Mouse (Mus musculus): ENCODE results near the gene Slc13a1. TPM values are rescaled to one million over a fixed set of nuclear protein-coding genes. Genes with fewer than 3 reads are reported as not detected.
A peak's percentile ranks its signal among the peaks of the same experiment; 100 is the strongest.

Slc13a1 gene
- polyA plus RNA-seq, 1 experiment from 2014 or later: 0.28 TPM

GRCm38 (mm10) chr6:24172736-24173135, 4.8 kb upstream of the Slc13a1 start:
- H3K9ac ChIP-seq (ENCODE audit: low read length): no peak overlapping the region
- WGBS: 55% methylated on average over 2 of the region's 2 CpGs
- H3K36me3 ChIP-seq (ENCODE audit: control insufficient read depth, insufficient read depth, low read length): no peaks in the 10 kb centered on the region
- H3K27me3 ChIP-seq (ENCODE audit: control insufficient read depth, insufficient read depth, low read length): no peaks in the 10 kb centered on the region
- no peak for ATAC-seq (ENCODE audit: insufficient read depth, low FRiP score)
- no peak overlapping the region for H3K27ac ChIP-seq (ENCODE audit: low read length)
- no peak overlapping the region for H3K4me3 ChIP-seq (replicated peaks; ENCODE audit: low read length)
- H3K9me3 ChIP-seq (replicated peaks; ENCODE audit: control insufficient read depth, low read length): no peaks in the 10 kb centered on the region
- no peaks in the 10 kb centered on the region for H3K4me1 ChIP-seq (ENCODE audit: control insufficient read depth, insufficient read depth, low read length)
- H3K4me2 ChIP-seq (ENCODE audit: low read depth, low read length): no peak overlapping the region

GRCm38 (mm10) chr6:24166772-24167171, 1.1 kb downstream of the Slc13a1 start:
- 73% methylated on average over 6 of the region's 6 CpGs for WGBS
- ATAC-seq (ENCODE audit: insufficient read depth, low FRiP score): no peak
- Histone ChIP-seq H3K4me3 (replicated peaks; ENCODE audit: low read length) (no peak overlapping the region), H3K27ac (ENCODE audit: low read length) (no peak overlapping the region), H3K4me2 (ENCODE audit: low read depth, low read length) (no peak overlapping the region), H3K9ac (ENCODE audit: low read length) (no peak overlapping the region), H3K36me3 (ENCODE audit: control insufficient read depth, insufficient read depth, low read length) (no peaks in the 10 kb centered on the region), H3K9me3 (replicated peaks; ENCODE audit: control insufficient read depth, low read length) (no peaks in the 10 kb centered on the region), H3K27me3 (ENCODE audit: control insufficient read depth, insufficient read depth, low read length) (no peaks in the 10 kb centered on the region), H3K4me1 (ENCODE audit: control insufficient read depth, insufficient read depth, low read length) (no peaks in the 10 kb centered on the region)

GRCm38 (mm10) chr6:24165249-24165648, 2.6 kb downstream of the Slc13a1 start:
- Histone ChIP-seq H3K27ac (ENCODE audit: low read length) (no peak overlapping the region), H3K9ac (ENCODE audit: low read length) (no peak overlapping the region), H3K9me3 (replicated peaks; ENCODE audit: control insufficient read depth, low read length) (no peaks in the 10 kb centered on the region), H3K4me2 (ENCODE audit: low read depth, low read length) (no peak overlapping the region), H3K36me3 (ENCODE audit: control insufficient read depth, insufficient read depth, low read length) (no peaks in the 10 kb centered on the region), H3K4me3 (replicated peaks; ENCODE audit: low read length) (no peak overlapping the region), H3K27me3 (ENCODE audit: control insufficient read depth, insufficient read depth, low read length) (no peaks in the 10 kb centered on the region), H3K4me1 (ENCODE audit: control insufficient read depth, insufficient read depth, low read length) (no peaks in the 10 kb centered on the region)
- ATAC-seq (ENCODE audit: insufficient read depth, low FRiP score): peak; percentile 33; the same call in 1 of the 2 replicates
- WGBS: 38% methylated on average over 3 of the region's 3 CpGs

- Histone ChIP-seq H3K27me3 (ENCODE audit: control insufficient read depth, insufficient read depth, low read length) (no peaks in the 10 kb centered on the region), H3K4me2 (ENCODE audit: low read depth, low read length) (no peak overlapping the region), H3K4me1 (ENCODE audit: control insufficient read depth, insufficient read depth, low read length) (no peaks in the 10 kb centered on the region), H3K9ac (ENCODE audit: low read length) (no peak overlapping the region), H3K9me3 (replicated peaks; ENCODE audit: control insufficient read depth, low read length) (no peaks in the 10 kb centered on the region), H3K4me3 (replicated peaks; ENCODE audit: low read length) (no peak overlapping the region), H3K27ac (ENCODE audit: low read length) (no peak overlapping the region), H3K36me3 (ENCODE audit: control insufficient read depth, insufficient read depth, low read length) (no peaks in the 10 kb centered on the region)
- no peak for ATAC-seq (ENCODE audit: insufficient read depth, low FRiP score)
- WGBS: 73% methylated on average over 1 of the region's 1 CpGs
Observed at GRCm38 (mm10) chr6:24159795-24160194, 8.1 kb downstream of the Slc13a1 start.

GRCm38 (mm10) chr6:24154901-24155300, 13.0 kb downstream of the Slc13a1 start:
- Histone ChIP-seq H3K27me3 (ENCODE audit: control insufficient read depth, insufficient read depth, low read length) (no peaks in the 10 kb centered on the region), H3K27ac (ENCODE audit: low read length) (no peak overlapping the region), H3K4me3 (replicated peaks; ENCODE audit: low read length) (no peak overlapping the region), H3K9me3 (replicated peaks; ENCODE audit: control insufficient read depth, low read length) (no peaks in the 10 kb centered on the region), H3K4me2 (ENCODE audit: low read depth, low read length) (no peak overlapping the region), H3K36me3 (ENCODE audit: control insufficient read depth, insufficient read depth, low read length) (no peaks in the 10 kb centered on the region), H3K9ac (ENCODE audit: low read length) (no peak overlapping the region), H3K4me1 (ENCODE audit: control insufficient read depth, insufficient read depth, low read length) (no peaks in the 10 kb centered on the region)
- WGBS: 66% methylated on average over 4 of the region's 4 CpGs
- ATAC-seq (ENCODE audit: insufficient read depth, low FRiP score): no peak

- Histone ChIP-seq H3K4me2 (ENCODE audit: low read depth, low read length) (no peak overlapping the region), H3K27me3 (ENCODE audit: control insufficient read depth, insufficient read depth, low read length) (no peaks in the 10 kb centered on the region), H3K9ac (ENCODE audit: low read length) (no peak overlapping the region), H3K4me1 (ENCODE audit: control insufficient read depth, insufficient read depth, low read length) (no peaks in the 10 kb centered on the region), H3K27ac (ENCODE audit: low read length) (no peak overlapping the region), H3K4me3 (replicated peaks; ENCODE audit: low read length) (no peak overlapping the region), H3K9me3 (replicated peaks; ENCODE audit: control insufficient read depth, low read length) (no peaks in the 10 kb centered on the region), H3K36me3 (ENCODE audit: control insufficient read depth, insufficient read depth, low read length) (no peaks in the 10 kb centered on the region)
- no peak for ATAC-seq (ENCODE audit: insufficient read depth, low FRiP score)
- WGBS: 91% methylated on average over 4 of the region's 4 CpGs
Observed at GRCm38 (mm10) chr6:24132951-24133350, 34.9 kb downstream of the Slc13a1 start.

- no peaks in the 10 kb centered on the region for H3K9me3 ChIP-seq (replicated peaks; ENCODE audit: control insufficient read depth, low read length)
- H3K36me3 ChIP-seq (ENCODE audit: control insufficient read depth, insufficient read depth, low read length): no peaks in the 10 kb centered on the region
- H3K4me1 ChIP-seq (ENCODE audit: control insufficient read depth, insufficient read depth, low read length): no peaks in the 10 kb centered on the region
- no peak overlapping the region for H3K9ac ChIP-seq (ENCODE audit: low read length)
- no peaks in the 10 kb centered on the region for H3K27me3 ChIP-seq (ENCODE audit: control insufficient read depth, insufficient read depth, low read length)
- no peak overlapping the region for H3K4me3 ChIP-seq (replicated peaks; ENCODE audit: low read length)
- no peak for ATAC-seq (ENCODE audit: insufficient read depth, low FRiP score)
- no peak overlapping the region for H3K4me2 ChIP-seq (ENCODE audit: low read depth, low read length)
- no peak overlapping the region for H3K27ac ChIP-seq (ENCODE audit: low read length)
Observed at GRCm38 (mm10) chr6:24122632-24123031, 45.3 kb downstream of the Slc13a1 start.

- no peak for ATAC-seq (ENCODE audit: insufficient read depth, low FRiP score)
- Histone ChIP-seq H3K9ac (ENCODE audit: low read length) (no peak overlapping the region), H3K4me1 (ENCODE audit: control insufficient read depth, insufficient read depth, low read length) (no peaks in the 10 kb centered on the region), H3K9me3 (replicated peaks; ENCODE audit: control insufficient read depth, low read length) (no peaks in the 10 kb centered on the region), H3K27ac (ENCODE audit: low read length) (no peak overlapping the region), H3K4me3 (replicated peaks; ENCODE audit: low read length) (no peak overlapping the region), H3K36me3 (ENCODE audit: control insufficient read depth, insufficient read depth, low read length) (no peaks in the 10 kb centered on the region), H3K27me3 (ENCODE audit: control insufficient read depth, insufficient read depth, low read length) (no peaks in the 10 kb centered on the region), H3K4me2 (ENCODE audit: low read depth, low read length) (no peak overlapping the region)
- WGBS: 94% methylated on average over 8 of the region's 8 CpGs
Observed at GRCm38 (mm10) chr6:24111614-24112013, 56.3 kb downstream of the Slc13a1 start.

GRCm38 (mm10) chr6:24108471-24108870, 59.4 kb downstream of the Slc13a1 start:
- H3K9ac ChIP-seq (ENCODE audit: low read length): no peak overlapping the region
- no peaks in the 10 kb centered on the region for H3K36me3 ChIP-seq (ENCODE audit: control insufficient read depth, insufficient read depth, low read length)
- no peak overlapping the region for H3K4me2 ChIP-seq (ENCODE audit: low read depth, low read length)
- H3K9me3 ChIP-seq (replicated peaks; ENCODE audit: control insufficient read depth, low read length): no peaks in the 10 kb centered on the region
- whole genome bisulfite sequencing: 93% methylated on average over 4 of the region's 4 CpGs
- H3K27me3 ChIP-seq (ENCODE audit: control insufficient read depth, insufficient read depth, low read length): no peaks in the 10 kb centered on the region
- H3K4me1 ChIP-seq (ENCODE audit: control insufficient read depth, insufficient read depth, low read length): no peaks in the 10 kb centered on the region
- no peak for ATAC-seq (ENCODE audit: insufficient read depth, low FRiP score)
- no peak overlapping the region for H3K4me3 ChIP-seq (replicated peaks; ENCODE audit: low read length)
- no peak overlapping the region for H3K27ac ChIP-seq (ENCODE audit: low read length)

- Histone ChIP-seq H3K9ac (ENCODE audit: low read length) (no peak overlapping the region), H3K4me1 (ENCODE audit: control insufficient read depth, insufficient read depth, low read length) (no peaks in the 10 kb centered on the region), H3K9me3 (replicated peaks; ENCODE audit: control insufficient read depth, low read length) (no peaks in the 10 kb centered on the region), H3K4me3 (replicated peaks; ENCODE audit: low read length) (no peak overlapping the region), H3K27ac (ENCODE audit: low read length) (no peak overlapping the region), H3K4me2 (ENCODE audit: low read depth, low read length) (no peak overlapping the region), H3K27me3 (ENCODE audit: control insufficient read depth, insufficient read depth, low read length) (no peaks in the 10 kb centered on the region), H3K36me3 (ENCODE audit: control insufficient read depth, insufficient read depth, low read length) (no peaks in the 10 kb centered on the region)
- ATAC-seq (ENCODE audit: insufficient read depth, low FRiP score): no peak
- WGBS: 43% methylated on average over 3 of the region's 3 CpGs
Observed at GRCm38 (mm10) chr6:24106157-24106556, 61.7 kb downstream of the Slc13a1 start.

All from stomach, embryonic 16.5 days (tissue).